Mouse (Mus musculus): ENCODE results near the gene Tubgcp3.
"Not testable (repeated sequence)": the region's sequence is repeated elsewhere in the genome, so short reads cannot be mapped to it uniquely, and the experiment has no call there.

DNA sequence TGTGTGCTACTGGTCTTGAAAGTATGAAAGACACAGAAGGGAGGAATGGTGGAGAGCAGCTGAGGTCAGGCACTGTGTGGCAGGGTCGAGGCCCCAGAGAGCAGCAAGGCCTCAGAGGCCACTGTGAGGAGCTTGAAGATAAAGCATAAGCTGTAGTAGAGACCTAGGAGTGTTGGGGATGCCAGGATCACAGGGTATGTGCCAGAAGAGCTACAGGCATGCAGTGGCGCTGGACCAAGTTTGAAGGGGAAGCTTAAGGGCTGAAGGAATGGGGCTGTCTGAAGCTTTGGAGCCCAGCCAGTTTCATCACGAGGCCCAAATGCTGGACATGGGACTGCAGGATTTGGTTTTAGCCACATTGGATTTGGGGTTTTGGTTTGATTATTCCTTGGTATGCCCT, 54.7 kb downstream of the Tubgcp3 start:
- not testable (repeated sequence) for TF ChIP-seq CTCF (conservative IDR thresholded peaks at IDR 0.05; ENCODE audit: low read length); NANOG (IDR thresholded peaks at IDR 0.05; ENCODE audit: borderline replicate concordance, low read length)

Measured in E14TG2a.4 (cell line).